Mouse (Mus musculus) brain, embryonic 14.5 days (tissue): ENCODE measurements at regions not wholly inside any gene's neighbourhood (a gene's known extent, or its start where the extent isn't known, plus 50 kb on each side); places are given as distances from the start of the nearest gene placed in this dataset.
A peak's percentile ranks its signal among the peaks of the same experiment; 100 is the strongest.

Experiments
- DNase-seq: peaks from one replicate; pipeline ENCODE4 v3.0.0-alpha.2; 2011; ENCODE audit warnings: low read depth
- CTCF ChIP-seq: fragments of 200-500 bp; IDR thresholded peaks from 2 replicates; pipeline ENCODE4 v1.5.1; 2012; ENCODE audit warnings: inconsistent platforms, mild to moderate bottlenecking, moderate library complexity, borderline replicate concordance; ENCODE audit not compliant: insufficient read depth, insufficient read length; ENCODE audit errors: extremely low read depth
- POLR2A ChIP-seq: fragments of 200-500 bp; IDR thresholded peaks from 2 replicates; pipeline ENCODE4 v1.6.1; 2012; ENCODE audit warnings: mild to moderate bottlenecking, inconsistent platforms, borderline replicate concordance; ENCODE audit not compliant: poor library complexity, insufficient read depth, insufficient read length, severe bottlenecking; ENCODE audit errors: extremely low read depth

GRCm38 (mm10) chr19:32958791-32959190, 201.5 kb downstream of the Pten start:
- no peak for DNase-seq
- TF ChIP-seq POLR2A (no peak), CTCF (no peak)

DNA sequence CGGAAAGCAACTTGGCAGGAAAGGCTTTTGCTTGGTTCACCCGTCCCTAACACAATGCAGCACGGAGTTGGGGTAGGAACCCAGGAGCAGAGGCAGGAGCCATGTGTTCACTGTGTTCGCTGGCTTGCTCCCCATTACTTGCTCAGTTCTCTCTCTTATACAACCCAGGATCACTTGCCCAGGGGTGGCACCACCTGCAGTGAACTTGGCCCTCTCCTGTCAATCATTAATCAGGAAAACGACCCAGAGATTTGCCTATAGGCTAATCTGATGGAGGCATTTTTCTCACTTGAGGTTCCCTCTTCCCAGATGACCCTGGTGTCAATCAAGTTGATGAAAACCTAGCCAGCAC, 202.5 kb downstream of the Pten start:
- TF ChIP-seq POLR2A: no peak
- no peak for TF ChIP-seq CTCF
- no peak for DNase-seq

DNA sequence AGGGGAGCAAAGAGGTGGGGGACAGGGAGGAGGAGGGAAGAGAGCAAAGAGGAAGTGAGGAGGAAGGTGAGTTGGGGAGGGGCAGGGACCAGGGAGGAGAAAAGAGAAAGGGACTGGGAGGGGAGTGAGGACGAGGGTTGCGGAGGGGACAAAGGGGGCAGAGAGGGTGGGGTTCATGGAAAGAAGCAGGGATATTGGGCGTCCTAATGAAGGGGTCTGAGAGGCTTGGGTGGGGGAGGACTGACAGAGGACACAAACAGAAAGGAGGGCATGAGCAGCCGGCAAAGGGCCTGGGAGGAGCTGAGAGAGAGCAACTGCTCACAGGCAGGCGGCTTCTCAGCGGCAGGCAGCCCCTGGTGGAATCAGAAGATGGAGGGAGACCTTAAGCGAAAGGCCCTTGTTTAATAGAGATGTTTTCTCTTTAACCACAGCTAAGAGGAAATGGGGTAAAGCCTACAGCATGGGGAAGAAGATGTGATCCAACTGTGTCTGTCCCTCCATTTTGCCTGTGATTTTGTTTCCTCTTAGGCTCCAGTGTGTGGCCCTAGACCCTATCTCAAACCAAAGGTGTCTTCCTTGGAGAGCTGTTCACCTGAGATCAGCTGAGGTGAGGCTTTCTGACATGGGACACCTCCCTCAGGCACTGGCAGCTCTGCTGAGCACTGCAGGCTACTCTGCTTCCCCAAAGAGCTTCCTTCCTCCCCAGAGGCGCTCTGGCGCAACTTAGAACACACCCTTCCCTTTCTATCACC, 203.1 kb downstream of the Pten start:
- no peak for TF ChIP-seq CTCF
- no peak for TF ChIP-seq POLR2A
- no peak for DNase-seq

GRCm38 (mm10) chr19:32961525-32961924, 204.2 kb downstream of the Pten start:
- TF ChIP-seq CTCF (no peak), POLR2A (no peak)
- DNase-seq: no peak

GRCm38 (mm10) chr19:32963983-32964382, 206.7 kb downstream of the Pten start:
- TF ChIP-seq POLR2A: no peak
- TF ChIP-seq CTCF: no peak
- no peak for DNase-seq

GRCm38 (mm10) chr19:32965488-32965887, 208.2 kb downstream of the Pten start:
- no peak for DNase-seq
- TF ChIP-seq POLR2A (no peak), CTCF (no peak)

DNA sequence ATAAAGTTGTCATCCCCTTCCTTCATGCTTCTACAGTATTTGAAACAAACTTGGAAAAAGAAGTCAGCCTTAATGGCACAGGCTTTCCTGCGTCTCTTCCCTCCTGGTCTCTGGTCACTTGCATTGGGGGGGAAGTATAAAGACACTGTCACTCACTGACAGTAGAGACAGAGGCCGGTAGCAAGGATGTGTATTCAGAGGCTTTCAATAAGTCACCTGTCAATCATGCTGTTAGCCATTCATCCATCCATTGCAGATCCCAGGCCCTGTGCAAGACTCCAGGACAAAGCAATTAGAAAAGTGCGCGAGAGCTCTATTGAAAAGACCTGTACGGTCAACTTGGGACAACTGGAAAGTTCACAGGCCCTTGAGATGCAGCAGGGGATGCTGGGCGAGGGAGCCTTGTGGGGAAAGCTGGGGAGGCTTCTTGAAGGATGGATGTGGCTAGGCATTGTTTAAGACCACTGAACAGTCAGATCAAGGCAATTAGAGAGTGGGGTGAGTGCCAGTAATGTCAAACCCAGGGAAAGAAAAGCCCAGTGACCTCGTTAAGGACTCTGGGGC, 212.0 kb downstream of the Pten start:
- DNase-seq: no peak
- TF ChIP-seq POLR2A (no peak), CTCF (no peak)

GRCm38 (mm10) chr19:32972116-32972515, 214.8 kb downstream of the Pten start:
- DNase-seq: no peak
- no peak for TF ChIP-seq POLR2A
- TF ChIP-seq CTCF: no peak

DNA sequence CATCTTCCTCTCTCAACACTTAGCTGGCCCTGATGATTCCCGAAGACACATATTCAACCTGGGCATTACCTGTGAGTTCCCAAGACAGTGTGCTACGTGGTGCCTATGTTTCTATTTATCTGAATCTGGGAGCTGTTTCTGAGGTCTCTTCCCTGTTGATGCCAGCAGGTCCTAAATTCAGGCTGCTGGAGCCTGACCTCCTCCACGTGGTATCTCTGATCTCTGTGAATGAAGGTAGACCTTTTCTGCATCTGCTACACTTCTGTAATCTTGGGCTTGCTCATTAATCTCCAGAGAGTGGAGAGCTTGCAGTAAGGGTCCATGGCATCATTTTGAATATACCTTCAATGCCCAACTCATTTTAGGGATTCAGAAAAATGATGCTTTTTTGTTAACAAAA, 215.8 kb downstream of the Pten start:
- no peak for DNase-seq

GRCm38 (mm10) chr19:32974778-32975240, 217.5 kb downstream of the Pten start:
- peak; percentile 32 for DNase-seq
- no peak for TF ChIP-seq CTCF
- no peak for TF ChIP-seq POLR2A

More for the DNA sequence above, 215.8 kb downstream of the Pten start:
- TF ChIP-seq CTCF (no peak), POLR2A (no peak)

DNA sequence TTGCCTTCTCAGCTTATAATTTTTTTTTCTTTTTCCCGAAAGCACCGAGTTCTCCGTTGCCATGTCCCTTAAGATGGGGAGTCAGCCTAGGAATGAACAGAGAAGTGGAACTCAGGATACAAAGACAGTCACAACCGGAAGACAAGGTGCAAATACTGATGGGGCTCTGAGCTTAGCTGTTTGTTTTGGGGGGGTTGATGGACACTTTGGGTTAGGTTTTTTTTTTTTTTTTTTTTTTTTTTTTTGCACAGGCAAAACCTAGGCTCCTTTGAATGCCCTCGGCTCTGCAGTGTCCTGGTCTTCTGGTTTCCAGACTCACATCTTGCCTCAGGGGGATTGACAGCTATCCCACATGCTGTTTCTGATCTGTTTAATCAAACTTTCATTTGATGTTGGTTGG, 218.0 kb downstream of the Pten start:
- TF ChIP-seq CTCF (no peak), POLR2A (no peak)

GRCm38 (mm10) chr19:32976507-32976906, 219.2 kb downstream of the Pten start:
- DNase-seq: no peak
- no peak for TF ChIP-seq POLR2A
- TF ChIP-seq CTCF: no peak

More for the DNA sequence above, 218.0 kb downstream of the Pten start:
- DNase-seq: no peak
